Mouse (Mus musculus) CH12.LX (cell line): Measurements from ENCODE around the gene Noxo1. TPM values are rescaled to one million over a fixed set of nuclear protein-coding genes. Genes with fewer than 3 reads are reported as not detected.

ENCODE experiments used
- DNase-seq: peaks from one replicate; pipeline ENCODE4 v3.0.0-alpha.2; 2013; ENCODE audit errors: extremely low read depth
- H3K27ac ChIP-seq: 2 replicates; pipeline ENCODE4 v1.5.1; 2012; ENCODE audit warnings: low read depth, mild to moderate bottlenecking, control low read depth, moderate library complexity; ENCODE audit not compliant: insufficient read depth
- H3K27me3 ChIP-seq: replicated peaks from 2 replicates; pipeline ENCODE3; 2012; ENCODE audit warnings: inconsistent platforms
- H3K36me3 ChIP-seq, 2 experiments: replicated peaks in 1 of 2; 2 replicates each; pipeline versions ENCODE3 to v1.6.1; 2012; ENCODE audit warnings: inconsistent platforms in 1 of 2, low read length in 1 of 2, mild to moderate bottlenecking in 1 of 2, mixed read lengths in 1 of 2, moderate library complexity in 1 of 2; ENCODE audit not compliant: control insufficient read depth in 1 of 2, insufficient read depth in 1 of 2
- H3K4me1 ChIP-seq, 2 experiments: 2 replicates each; pipeline ENCODE4 v1.6.1; 2012; ENCODE audit warnings: inconsistent platforms in 1 of 2, moderate library complexity in 1 of 2; ENCODE audit not compliant: insufficient read depth in 2 of 2, control insufficient read depth in 1 of 2
- H3K4me2 ChIP-seq: 2 replicates; pipeline ENCODE4 v1.6.1; 2012; ENCODE audit warnings: low read depth, mild to moderate bottlenecking, control low read depth; ENCODE audit not compliant: poor library complexity, insufficient read depth, severe bottlenecking
- H3K4me3 ChIP-seq, 3 experiments: fragments of 150-350 bp in 1 of 3; sonication (generic) in 1 of 3; replicated peaks in 1 of 3; 2 replicates each; pipeline versions ENCODE3 to v1.5.1; 2011 to 2012; ENCODE audit warnings: low read depth in 2 of 3, low read length in 2 of 3, mild to moderate bottlenecking in 2 of 3, moderate library complexity in 2 of 3, control low read depth in 1 of 3, improper control_type of control experiment in 1 of 3, inconsistent platforms in 1 of 3, mixed read lengths in 1 of 3; ENCODE audit not compliant: poor library complexity in 1 of 3
- H3K79me2 ChIP-seq: replicated peaks from 2 replicates; pipeline ENCODE4 v1.6.1; 2012; ENCODE audit warnings: mild to moderate bottlenecking, moderate library complexity; ENCODE audit not compliant: control insufficient read depth, poor library complexity, insufficient read depth, severe bottlenecking; ENCODE audit errors: extremely low read depth
- H3K9ac ChIP-seq: 2 replicates; pipeline ENCODE4 v1.6.1; 2012; ENCODE audit warnings: low read depth, mild to moderate bottlenecking, control low read depth, moderate library complexity; ENCODE audit not compliant: insufficient read depth
- H3K9me3 ChIP-seq: replicated peaks from 2 replicates; pipeline ENCODE3; 2012; ENCODE audit warnings: low read length, inconsistent platforms, mixed read lengths
- BHLHE40 ChIP-seq: IDR thresholded peaks from 2 replicates; pipeline ENCODE4 v1.6.1; 2011; ENCODE audit warnings: mild to moderate bottlenecking, low read depth, low read length, improper control_type of control experiment
- CHD1 ChIP-seq: IDR thresholded peaks from 2 replicates; pipeline ENCODE4 v1.6.1; 2012; ENCODE audit warnings: low read depth, low read length, improper control_type of control experiment, inconsistent platforms
- CHD2 ChIP-seq: IDR thresholded peaks from 2 replicates; pipeline ENCODE4 v1.6.1; 2011; ENCODE audit warnings: low read length, improper control_type of control experiment
- CTCF ChIP-seq, 2 experiments: IDR thresholded peaks in 1 of 2; conservative IDR thresholded peaks in 1 of 2; 2 replicates each; pipeline ENCODE4 v1.5.1; 2011 to 2012; ENCODE audit warnings: low read depth in 2 of 2, low read length in 2 of 2, improper control_type of control experiment in 1 of 2, inconsistent platforms in 1 of 2, mild to moderate bottlenecking in 1 of 2, moderate library complexity in 1 of 2
- E2F4 ChIP-seq: IDR thresholded peaks from 2 replicates; pipeline ENCODE4 v1.6.1; 2011; ENCODE audit warnings: low read depth, low read length, improper control_type of control experiment; ENCODE audit not compliant: insufficient replicate concordance
- ELF1 ChIP-seq: IDR thresholded peaks from 2 replicates; pipeline ENCODE4 v1.6.1; 2014; ENCODE audit warnings: low read depth, mild to moderate bottlenecking, inconsistent platforms, low read length, improper control_type of control experiment
- EP300 ChIP-seq: IDR thresholded peaks from 2 replicates; pipeline ENCODE4 v1.6.1; 2011; ENCODE audit warnings: low read length, improper control_type of control experiment
- GABPA ChIP-seq: IDR thresholded peaks from 2 replicates; pipeline ENCODE4 v1.6.1; 2012; ENCODE audit warnings: low read depth, low read length, improper control_type of control experiment, inconsistent platforms; ENCODE audit not compliant: insufficient replicate concordance
- HCFC1 ChIP-seq: IDR thresholded peaks from 2 replicates; pipeline ENCODE4 v1.6.1; 2012; ENCODE audit warnings: low read depth, mild to moderate bottlenecking, inconsistent platforms, low read length, improper control_type of control experiment
- IRF4 ChIP-seq: IDR thresholded peaks from 2 replicates; pipeline ENCODE4 v1.6.1; 2014; ENCODE audit warnings: low read depth, mild to moderate bottlenecking, inconsistent platforms, low read length, improper control_type of control experiment
- JUN ChIP-seq: IDR thresholded peaks from 2 replicates; pipeline ENCODE4 v1.6.1; 2011; ENCODE audit warnings: low read depth, mild to moderate bottlenecking, low read length, improper control_type of control experiment, moderate library complexity; ENCODE audit not compliant: insufficient read depth
- JUND ChIP-seq: conservative IDR thresholded peaks from 2 replicates; pipeline ENCODE4 v1.6.1; 2011; ENCODE audit warnings: low read depth, low read length, improper control_type of control experiment
- KAT2A ChIP-seq: IDR thresholded peaks from 2 replicates; pipeline ENCODE4 v1.6.1; 2012; ENCODE audit warnings: low read length, improper control_type of control experiment, inconsistent platforms; ENCODE audit not compliant: insufficient replicate concordance
- MAX ChIP-seq: IDR thresholded peaks from 2 replicates; pipeline ENCODE4 v1.6.1; 2011; ENCODE audit warnings: low read length, improper control_type of control experiment
- MEF2A ChIP-seq: IDR thresholded peaks from 2 replicates; pipeline ENCODE4 v1.6.1; 2014; ENCODE audit warnings: low read depth, mild to moderate bottlenecking, inconsistent platforms, low read length, improper control_type of control experiment, borderline replicate concordance
- MXI1 ChIP-seq: IDR thresholded peaks from 2 replicates; pipeline ENCODE4 v1.6.1; 2011; ENCODE audit warnings: mild to moderate bottlenecking, low read depth, low read length, improper control_type of control experiment
- MYC ChIP-seq: IDR thresholded peaks from 2 replicates; pipeline ENCODE4 v1.6.1; 2011; ENCODE audit warnings: low read depth, mild to moderate bottlenecking, improper control_type of control experiment, low read length
- NELFE ChIP-seq: IDR thresholded peaks from 2 replicates; pipeline ENCODE4 v1.6.1; 2011; ENCODE audit warnings: low read depth, low read length, improper control_type of control experiment
- NRF1 ChIP-seq: IDR thresholded peaks from 2 replicates; pipeline ENCODE4 v1.6.1; 2014; ENCODE audit warnings: low read depth, mild to moderate bottlenecking, inconsistent platforms, low read length, improper control_type of control experiment, moderate library complexity
- POLR2A ChIP-seq: IDR thresholded peaks from 2 replicates; pipeline ENCODE4 v1.6.1; 2011; ENCODE audit warnings: low read depth, mild to moderate bottlenecking, improper control_type of control experiment, low read length
- POLR2AphosphoS2 ChIP-seq: IDR thresholded peaks from 2 replicates; pipeline ENCODE4 v1.6.1; 2011; ENCODE audit warnings: low read depth, low read length, improper control_type of control experiment
- SIN3A ChIP-seq: IDR thresholded peaks from 2 replicates; pipeline ENCODE4 v1.6.1; 2012; ENCODE audit warnings: low read length, improper control_type of control experiment, inconsistent platforms
- SMC3 ChIP-seq: IDR thresholded peaks from 2 replicates; pipeline ENCODE4 v1.6.1; 2011; ENCODE audit warnings: low read depth, low read length, improper control_type of control experiment
- TBP ChIP-seq: conservative IDR thresholded peaks from 2 replicates; pipeline ENCODE4 v1.6.1; 2011; ENCODE audit warnings: low read depth, low read length, improper control_type of control experiment
- TCF12 ChIP-seq: IDR thresholded peaks from 2 replicates; pipeline ENCODE4 v1.6.1; 2014; ENCODE audit warnings: low read depth, mild to moderate bottlenecking, inconsistent platforms, low read length, improper control_type of control experiment
- UBTF ChIP-seq: IDR thresholded peaks from 2 replicates; pipeline ENCODE4 v1.6.1; 2012; ENCODE audit warnings: low read depth, mild to moderate bottlenecking, inconsistent platforms, low read length, improper control_type of control experiment, moderate library complexity
- USF1 ChIP-seq: IDR thresholded peaks from 2 replicates; pipeline ENCODE4 v1.6.1; 2014; ENCODE audit warnings: low read depth, mild to moderate bottlenecking, inconsistent platforms, low read length, improper control_type of control experiment
- USF2 ChIP-seq: conservative IDR thresholded peaks from 2 replicates; pipeline ENCODE4 v1.6.1; 2011; ENCODE audit warnings: low read depth, low read length, improper control_type of control experiment
- ZMIZ1 ChIP-seq: IDR thresholded peaks from 2 replicates; pipeline ENCODE4 v1.6.1; 2012; ENCODE audit warnings: low read depth, mild to moderate bottlenecking, inconsistent platforms, low read length, improper control_type of control experiment
- dilution Hi-C: fragments of 300-500 bp; cut with MboI; formaldehyde crosslinking; loops from 2 replicates; pipeline ENCODE4 v1.14.3; 2020; ENCODE audit warnings: low sequenced_read_pairs; ENCODE audit not compliant: extremely low pct_unique_long_range_greater_than_20kb, extremely low pct_ligation_motif_present
- in situ Hi-C: fragments of 300-500 bp; cut with MboI; formaldehyde crosslinking; loops from 3 replicates; pipeline ENCODE4 v1.14.3; 2019; ENCODE audit warnings: low sequenced_read_pairs, low pct_ligation_motif_present, low pct_unique_long_range_greater_than_20kb, mixed read lengths
- polyA plus RNA-seq: library from polyadenylated mRNA; unstranded; fragments of >175 nt; gene quantifications from 2 replicates; pipeline ENCODE4 v1.2.1, GENCODE M21; 2012; ENCODE audit warnings: low read depth; ENCODE audit not compliant: insufficient read length
- total RNA-seq, 2 experiments: library from RNA; depleted of rRNA; stranded (reverse); fragments of 300-350 nt in 1 of 2; fragments of >200 nt in 1 of 2; gene quantifications; 2 replicates each; pipeline ENCODE4 v1.2.3; 2012 to 2014

Noxo1 gene
- total and polyA plus RNA-seq, 3 experiments: 0.47 to 2.5 (median 0.89) TPM

GRCm38 (mm10) chr17:24724184-24724583 lies 28.1 kb downstream of the Noxo1 start, which contains the start of gene Ndufb10:
Ndufb10 (minus strand) TSS chr17:24724478.
- peak; percentile 73; the same call in 1 of the 2 replicates for TF ChIP-seq ZMIZ1
- TF ChIP-seq MAX: peak; percentile 35; the same call in 1 of the 2 replicates
- TF ChIP-seq NRF1: peak; percentile 99
- TF ChIP-seq NELFE: peak; percentile 91
- no peak for TF ChIP-seq CHD2
- TF ChIP-seq POLR2AphosphoS2: no peak; the same call in 1 of the 2 replicates
- no peak for TF ChIP-seq USF1
- peak; percentile 64; the same call in 1 of the 2 replicates for TF ChIP-seq MYC
- no peak for TF ChIP-seq JUN
- TF ChIP-seq KAT2A: peak; percentile 79; the same call in 1 of the 2 replicates
- no peak for TF ChIP-seq CHD1
- TF ChIP-seq HCFC1: peak; percentile 85
- TF ChIP-seq GABPA: no peak
- TF ChIP-seq POLR2A: peak; percentile 90
- peak; percentile 67 for TF ChIP-seq MEF2A
- TF ChIP-seq BHLHE40: 0 out of 2 replicates have a peak, but pooled peaks have one; percentile 27
- peak; percentile 90 to 92 for TF ChIP-seq CTCF (conservative IDR thresholded peaks at IDR 0.05 in 1 of 2, IDR thresholded peaks at IDR 0.05 in 1 of 2; ENCODE audit: low read depth in 2 of 2, low read length in 2 of 2)
- TF ChIP-seq EP300: no peak
- peak; percentile 62 for TF ChIP-seq MXI1
- TF ChIP-seq USF2: no peak
- no peak for TF ChIP-seq E2F4
- no peak for TF ChIP-seq JUND
- peak; percentile 85 for TF ChIP-seq TCF12
- TF ChIP-seq UBTF: no peak; the same call in 1 of the 2 replicates
- peak; percentile 71 for TF ChIP-seq SIN3A
- TF ChIP-seq IRF4: peak; percentile 41
- TF ChIP-seq ELF1: peak; percentile 76
- TF ChIP-seq TBP: peak; percentile 73
- TF ChIP-seq SMC3: peak; percentile 40
- DNase-seq: peak; percentile 95
- H3K4me2 ChIP-seq: peak within 1 kb of the TSS; percentile 98
- H3K9ac ChIP-seq: peak within 1 kb of the TSS; percentile 90
- H3K4me3 ChIP-seq: peak within 1 kb of the TSS; percentile 66 to 89 (median 89)
- no peaks in the 10 kb centered on the region for H3K9me3 ChIP-seq
- peaks cover 20 to 21% of the 10 kb centered on the region in 2 experiments for H3K36me3 ChIP-seq
- dilution Hi-C loops (no loop called here), in situ Hi-C loops (no loop called here)
- H3K27me3 ChIP-seq: no peaks in the 10 kb centered on the region
- peaks cover 5 to 15% of the 10 kb centered on the region in 2 experiments; a peak in 3 of 4 replicates for H3K4me1 ChIP-seq
- H3K79me2 ChIP-seq: peaks cover 39% of the 10 kb centered on the region
- peak within 1 kb of the TSS; percentile 56 for H3K27ac ChIP-seq
